Mouse (Mus musculus) brain, embryonic 14.5 days (tissue): ENCODE measurements at regions not wholly inside any gene's neighbourhood (a gene's known extent, or its start where the extent isn't known, plus 50 kb on each side); places are given as distances from the start of the nearest gene placed in this dataset.

Source experiments
- CTCF ChIP-seq: fragments of 200-500 bp; IDR thresholded peaks from 2 replicates; pipeline ENCODE4 v1.5.1; 2012; ENCODE audit warnings: inconsistent platforms, mild to moderate bottlenecking, moderate library complexity, borderline replicate concordance; ENCODE audit not compliant: insufficient read depth, insufficient read length; ENCODE audit errors: extremely low read depth
- POLR2A ChIP-seq: fragments of 200-500 bp; IDR thresholded peaks from 2 replicates; pipeline ENCODE4 v1.6.1; 2012; ENCODE audit warnings: mild to moderate bottlenecking, inconsistent platforms, borderline replicate concordance; ENCODE audit not compliant: poor library complexity, insufficient read depth, insufficient read length, severe bottlenecking; ENCODE audit errors: extremely low read depth

DNA sequence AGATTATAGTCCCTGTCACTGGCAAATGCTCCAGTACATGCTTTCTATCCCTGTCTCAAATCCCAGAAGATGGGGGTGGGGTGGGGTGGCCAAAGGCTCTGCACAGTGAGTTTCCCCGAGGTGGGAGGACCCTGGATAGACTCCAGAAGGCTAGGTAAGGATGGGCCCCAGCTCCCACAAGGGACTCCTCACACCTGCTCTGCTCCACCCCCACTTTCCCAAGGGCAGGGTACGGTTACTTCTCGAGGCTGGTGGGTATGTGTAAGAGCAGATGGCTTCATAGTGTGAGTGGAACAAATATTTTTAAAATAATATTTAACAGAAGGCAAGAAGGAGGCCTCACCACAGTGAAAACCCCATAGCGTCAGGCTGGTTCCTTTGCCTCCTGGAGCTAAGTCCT is 398.6 kb upstream of the Cdh4 start:
- no peak for TF ChIP-seq CTCF
- TF ChIP-seq POLR2A, result no peak
